Comparison of ENCODE assay signal across 17 mouse cellular contexts in genomic region chr8:12389116-12389471, GRCm38 (mm10). TPM values are rescaled to one million over a fixed set of nuclear protein-coding genes. Genes with fewer than 3 reads are reported as not detected.
DNase-seq lines count a peak whose midpoint lies in the region; ATAC-seq and TF ChIP-seq lines count a peak whose summit lies in the region.
"Had no signal": no experiment of that assay in that cellular context is flagged by ENCODE, and none has a peak within 500 bp of the region (broad histone marks: within the 10 kb centered on the region; RNA-seq: fewer than 3 reads in every experiment).

No protein-coding gene starts in this region.

- ATAC-seq in lung, embryonic 14.5 days (ENCODE audit: insufficient read depth) = no peak
- no peak for ATAC-seq in forebrain, embryonic 11.5 days (replicated peaks; ENCODE audit: low FRiP score)
- ATAC-seq in hindbrain, embryonic 15.5 days (ENCODE audit: low FRiP score, low read depth) = no peak
- no peak for ATAC-seq in neural tube, embryonic 11.5 days (ENCODE audit: insufficient read depth, low FRiP score, low TSS enrichment)

- H3K4me1 ChIP-seq in lung, embryonic 14.5 days (ENCODE audit: insufficient read depth) = no peaks in the 10 kb centered on the region
- peaks cover 39% of the 10 kb centered on the region for H3K4me1 ChIP-seq in forebrain, embryonic 11.5 days (replicated peaks; ENCODE audit: control insufficient read depth, insufficient read depth, low read length)
- peaks cover 28% of the 10 kb centered on the region for H3K4me1 ChIP-seq in hindbrain, embryonic 15.5 days (replicated peaks)
- H3K4me1 ChIP-seq in neural tube, embryonic 11.5 days (ENCODE audit: control insufficient read depth, insufficient read depth, low read length) = peaks cover 22% of the 10 kb centered on the region

- no peak overlapping the region for H3K4me2 ChIP-seq in lung, embryonic 14.5 days
- peak overlapping the region; percentile 93; the same call in 1 of the 2 replicates for H3K4me2 ChIP-seq in forebrain, embryonic 11.5 days (ENCODE audit: low read depth, low read length, severe bottlenecking)
- H3K4me2 ChIP-seq in hindbrain, embryonic 15.5 days = 0 out of 2 replicates have a peak overlapping the region, but pooled peaks have one; percentile 0
- H3K4me2 ChIP-seq in neural tube, embryonic 11.5 days (ENCODE audit: low read depth) = no peak overlapping the region
- H3K4me2 ChIP-seq: heart, embryonic 11.5 days; kidney, embryonic 15.5 days; neural tube, embryonic 12.5 days had no signal

- no peak overlapping the region for H3K27ac ChIP-seq in lung, embryonic 14.5 days (ENCODE audit: low read depth)
- H3K27ac ChIP-seq in forebrain, embryonic 11.5 days (ENCODE audit: low read depth, low read length) = no peak overlapping the region
- H3K27ac ChIP-seq in hindbrain, embryonic 15.5 days (replicated peaks) = no peak overlapping the region
- no peak overlapping the region for H3K27ac ChIP-seq in neural tube, embryonic 11.5 days (ENCODE audit: low read depth, low read length)
- H3K27ac ChIP-seq: kidney, embryonic 15.5 days; neural tube, embryonic 12.5 days had no signal

- H3K9ac ChIP-seq in lung, embryonic 14.5 days = no peak overlapping the region
- H3K9ac ChIP-seq in forebrain, embryonic 11.5 days (ENCODE audit: low read length) = peak overlapping the region; percentile 30; the same call in 1 of the 2 replicates
- H3K9ac ChIP-seq in hindbrain, embryonic 15.5 days = no peak overlapping the region
- no peak overlapping the region for H3K9ac ChIP-seq in neural tube, embryonic 11.5 days (ENCODE audit: low read length)
- H3K9ac ChIP-seq: kidney, embryonic 15.5 days; neural tube, embryonic 12.5 days had no signal

- TF ChIP-seq CTCF in lung, embryonic 14.5 days (IDR thresholded peaks at IDR 0.05; ENCODE audit: low read depth) = no peak

- no peaks in the 10 kb centered on the region for H3K36me3 ChIP-seq in lung, embryonic 14.5 days (ENCODE audit: insufficient read depth)
- no peaks in the 10 kb centered on the region for H3K36me3 ChIP-seq in forebrain, embryonic 11.5 days (ENCODE audit: control insufficient read depth, insufficient read depth, low read length)
- H3K36me3 ChIP-seq in hindbrain, embryonic 15.5 days = no peaks in the 10 kb centered on the region
- no peaks in the 10 kb centered on the region for H3K36me3 ChIP-seq in neural tube, embryonic 11.5 days (ENCODE audit: control insufficient read depth, insufficient read depth, low read length)
- H3K36me3 ChIP-seq: G1E; kidney, embryonic 15.5 days; neural tube, embryonic 12.5 days had no signal

- no peaks in the 10 kb centered on the region for H3K9me3 ChIP-seq in lung, embryonic 14.5 days (ENCODE audit: low read depth, low read length)
- no peaks in the 10 kb centered on the region for H3K9me3 ChIP-seq in forebrain, embryonic 11.5 days (ENCODE audit: control insufficient read depth, low read length)
- H3K9me3 ChIP-seq in hindbrain, embryonic 15.5 days = no peaks in the 10 kb centered on the region
- no peaks in the 10 kb centered on the region for H3K9me3 ChIP-seq in neural tube, embryonic 11.5 days (ENCODE audit: control insufficient read depth, low read length)
- H3K9me3 ChIP-seq: kidney, embryonic 15.5 days; neural tube, embryonic 12.5 days had no signal

- DNase-seq in lung, embryonic 14.5 days = peak; percentile 14
- DNase-seq in lung, adult 18-20 months = no peak
- DNase-seq in forebrain, embryonic 11.5 days (ENCODE audit: low spot score) = no peak
- DNase-seq in neural tube, embryonic 11.5 days (ENCODE audit: low spot score) = peak; percentile 54
- no peak for DNase-seq in frontal cortex, postnatal 25 days (ENCODE audit: low spot score in 2 of 2)
- no peak for DNase-seq in testis, postnatal 10 days (ENCODE audit: low spot score)
- DNase-seq: adrenal gland, adult 8-10 months; cerebellum, adult 9-11 months; gastrocnemius, postnatal 25 days; heart, postnatal 36 days had no signal

- peaks cover 100% of the 10 kb centered on the region for H3K27me3 ChIP-seq in lung, embryonic 14.5 days (ENCODE audit: insufficient read depth, low read length)
- peaks cover 64% of the 10 kb centered on the region for H3K27me3 ChIP-seq in forebrain, embryonic 11.5 days (ENCODE audit: control insufficient read depth, insufficient read depth, low read length)
- H3K27me3 ChIP-seq in hindbrain, embryonic 15.5 days = peaks cover 57% of the 10 kb centered on the region
- H3K27me3 ChIP-seq in neural tube, embryonic 11.5 days (ENCODE audit: control insufficient read depth, insufficient read depth, low read length) = peaks cover 86% of the 10 kb centered on the region

- 3% methylated on average over 5 of the region's 5 CpGs for WGBS in lung, embryonic 14.5 days
- 3% methylated on average over 5 of the region's 5 CpGs for WGBS in forebrain, embryonic 11.5 days
- WGBS in hindbrain, embryonic 15.5 days = 8% methylated on average over 5 of the region's 5 CpGs
- 2% methylated on average over 5 of the region's 5 CpGs for WGBS in neural tube, embryonic 11.5 days

- no peak overlapping the region for H3K4me3 ChIP-seq in lung, embryonic 14.5 days (ENCODE audit: low read depth, low read length)
- no peak overlapping the region for H3K4me3 ChIP-seq in forebrain, embryonic 11.5 days (ENCODE audit: low read depth, low read length)
- H3K4me3 ChIP-seq in hindbrain, embryonic 15.5 days = no peak overlapping the region
- no peak overlapping the region for H3K4me3 ChIP-seq in neural tube, embryonic 11.5 days (ENCODE audit: low read depth, low read length)
- H3K4me3 ChIP-seq: kidney, embryonic 15.5 days; neural tube, embryonic 12.5 days had no signal

RNA-seq across cellular contexts. Expression of gene Sox1, which starts 6.0 kb away (rescaled TPM):
- 0.04 TPM in 1 of 2 replicates, not detected in the other for polyA plus RNA-seq in lung, embryonic 14.5 days (2014; fragmentation: Nextera tagmentation; extraction: Ambion mirVana)
- 11.3 and 12.4 TPM in 2 replicates for polyA plus RNA-seq in forebrain, embryonic 11.5 days (2014; fragmentation: Nextera tagmentation; extraction: Ambion mirVana)
- 1.9 TPM in 2 replicates for polyA plus RNA-seq in hindbrain, embryonic 15.5 days (2015; fragmentation: Nextera tagmentation; extraction: Ambion mirVana)
- 1.9 and 2.2 TPM in 2 replicates for polyA plus RNA-seq in neural tube, embryonic 11.5 days (2014; fragmentation: Nextera tagmentation; extraction: Ambion mirVana)
- polyA plus RNA-seq: embryonic facial prominence, embryonic 14.5 days; G1E; heart, embryonic 11.5 days; kidney, embryonic 15.5 days; lung, embryonic 16.5 days had no signal

Comparison
In these comparisons a context has a peak if more than half of its experiments do, and no peak if none do; other contexts are left out.
1. DNase-seq: peak in lung, embryonic 14.5 days (single experiment) and neural tube, embryonic 11.5 days (single experiment); none in lung, adult 18-20 months (0 of 2), forebrain, embryonic 11.5 days (single experiment), frontal cortex, postnatal 25 days (0 of 2) and testis, postnatal 10 days (single experiment).
2. H3K4me2 ChIP-seq: peak in forebrain, embryonic 11.5 days (single experiment) and hindbrain, embryonic 15.5 days (single experiment); none in lung, embryonic 14.5 days (single experiment) and neural tube, embryonic 11.5 days (single experiment).